ENCODE assay signal across 8 mouse cellular contexts in genomic region chr11:105363598-105364385, GRCm38 (mm10).
DNase-seq lines count a peak whose midpoint lies in the region; ATAC-seq lines count a peak whose summit lies in the region.

No protein-coding gene starts in this region.

- H3K4me3 ChIP-seq in intestine, embryonic 14.5 days (ENCODE audit: low read depth, low read length): peak overlapping the region; percentile 56
- peak overlapping the region; percentile 56 for H3K4me3 ChIP-seq in neural tube, embryonic 13.5 days

- H3K9me3 ChIP-seq in intestine, embryonic 14.5 days (ENCODE audit: control insufficient read depth, low read length): no peaks in the 10 kb centered on the region
- H3K9me3 ChIP-seq in neural tube, embryonic 13.5 days: no peaks in the 10 kb centered on the region

- peak overlapping the region; percentile 92 for H3K4me2 ChIP-seq in intestine, embryonic 14.5 days (ENCODE audit: low read length)
- H3K4me2 ChIP-seq in neural tube, embryonic 13.5 days: peak overlapping the region; percentile 77

- intact Hi-C loops in left cerebral cortex, postnatal 4 days (cut with DNase I): loop anchor here (2.0 kb wide), 1 partner anchor 229 kb away; no protein-coding TSS in a partner anchor
- intact Hi-C loops in left cerebral cortex, postnatal 25 days (cut with DNase I): loop anchor here (1.0 to 5.0 kb wide), 4 partner anchors 93 to 549 kb away; partner anchors contain the start of gene March10

- peak overlapping the region; percentile 60; the same call in 1 of the 2 replicates for H3K9ac ChIP-seq in intestine, embryonic 14.5 days (ENCODE audit: low read length)
- H3K9ac ChIP-seq in neural tube, embryonic 13.5 days: peak overlapping the region; percentile 84

- ATAC-seq in intestine, embryonic 14.5 days (replicated peaks; ENCODE audit: low FRiP score, low TSS enrichment, low read depth): no peak
- peak; percentile 84 for ATAC-seq in neural tube, embryonic 13.5 days (ENCODE audit: low read depth)

- DNase-seq in left cerebral cortex, adult 11 months (ENCODE audit: low spot score): peak; percentile 56
- no peak for DNase-seq in left cerebral cortex, postnatal 4 days
- DNase-seq in frontal cortex, adult 2 months (ENCODE audit: extremely low spot score in 1 of 2, low spot score in 1 of 2): peak; percentile 62 to 84
- DNase-seq in intestine, embryonic 14.5 days (ENCODE audit: low spot score): peak; percentile 63
- DNase-seq in left cerebral cortex, postnatal 25 days (ENCODE audit: low spot score in 2 of 2): peak; percentile 74 to 88
- DNase-seq in cerebellum, postnatal 36 days: no peak
- no peak for DNase-seq in cerebellum, adult 9-11 months

- 38% methylated on average over 12 of the region's 12 CpGs for WGBS in intestine, embryonic 14.5 days
- 22% methylated on average over 12 of the region's 12 CpGs for WGBS in neural tube, embryonic 13.5 days

- H3K27me3 ChIP-seq in intestine, embryonic 14.5 days (replicated peaks; ENCODE audit: control insufficient read depth, insufficient read depth, low read length): no peaks in the 10 kb centered on the region
- 0 out of 2 replicates have a peak, but pooled peaks cover 6% of the 10 kb centered on the region for H3K27me3 ChIP-seq in neural tube, embryonic 13.5 days

- H3K27ac ChIP-seq in intestine, embryonic 14.5 days (ENCODE audit: low read depth): peak overlapping the region; percentile 29; the same call in 1 of the 2 replicates
- peak overlapping the region; percentile 88 for H3K27ac ChIP-seq in neural tube, embryonic 13.5 days (replicated peaks)

- peaks cover 24% of the 10 kb centered on the region for H3K4me1 ChIP-seq in intestine, embryonic 14.5 days (replicated peaks; ENCODE audit: control insufficient read depth, insufficient read depth, low read length)
- peaks cover 42% of the 10 kb centered on the region for H3K4me1 ChIP-seq in neural tube, embryonic 13.5 days (replicated peaks)

- no peaks in the 10 kb centered on the region for H3K36me3 ChIP-seq in intestine, embryonic 14.5 days (ENCODE audit: control insufficient read depth, insufficient read depth, low read length)
- no peaks in the 10 kb centered on the region for H3K36me3 ChIP-seq in neural tube, embryonic 13.5 days

Comparison
In these comparisons a context has a peak if more than half of its experiments do, and no peak if none do; other contexts are left out.
1. DNase-seq: peak in left cerebral cortex, adult 11 months (single experiment), frontal cortex, adult 2 months (2 of 2), intestine, embryonic 14.5 days (single experiment) and left cerebral cortex, postnatal 25 days (2 of 2); none in left cerebral cortex, postnatal 4 days (single experiment), cerebellum, postnatal 36 days (0 of 2) and cerebellum, adult 9-11 months (single experiment).